Mouse (Mus musculus) MEL (cell line): ENCODE measurements around the gene Fcrla. TPM values are rescaled to one million over a fixed set of nuclear protein-coding genes. Genes with fewer than 3 reads are reported as not detected.

Experiments used
- DNase-seq: peaks from one replicate; pipeline ENCODE4 v3.0.0; 2011; ENCODE audit warnings: low read depth, low spot score
- H3K27ac ChIP-seq: 2 replicates; pipeline ENCODE4 v1.5.1; 2012; ENCODE audit warnings: low read depth, mild to moderate bottlenecking, control low read depth, low read length, moderate library complexity; ENCODE audit not compliant: control insufficient read depth
- H3K27me3 ChIP-seq, 2 experiments: fragments of 150-350 bp in 1 of 2; sonication (generic) in 1 of 2; 2 replicates each; pipeline ENCODE4 v1.6.1; 2012; ENCODE audit warnings: low read length in 2 of 2, mild to moderate bottlenecking in 2 of 2, improper control_type of control experiment in 1 of 2, moderate library complexity in 1 of 2; ENCODE audit not compliant: insufficient read depth in 2 of 2, control insufficient read depth in 1 of 2
- H3K36me3 ChIP-seq, 2 experiments: 2 replicates each; pipeline ENCODE4 v1.6.1; 2012 to 2014; ENCODE audit warnings: low read length in 2 of 2, improper control_type of control experiment in 1 of 2, inconsistent platforms in 1 of 2, mild to moderate bottlenecking in 1 of 2; ENCODE audit not compliant: insufficient read depth in 2 of 2, control insufficient read depth in 1 of 2
- H3K4me1 ChIP-seq, 2 experiments: fragments of 150-350 bp in 1 of 2; sonication (generic) in 1 of 2; 2 replicates each; pipeline ENCODE4 v1.6.1; 2012; ENCODE audit warnings: low read length in 2 of 2, improper control_type of control experiment in 1 of 2, mild to moderate bottlenecking in 1 of 2; ENCODE audit not compliant: insufficient read depth in 2 of 2, control insufficient read depth in 1 of 2
- H3K4me3 ChIP-seq, 2 experiments: fragments of 150-350 bp in 1 of 2; sonication (generic) in 1 of 2; 2 replicates each; pipeline ENCODE4 v1.5.1; 2012; ENCODE audit warnings: low read depth in 2 of 2, low read length in 2 of 2, mild to moderate bottlenecking in 2 of 2, moderate library complexity in 2 of 2, control low read depth in 1 of 2, improper control_type of control experiment in 1 of 2; ENCODE audit not compliant: control insufficient read depth in 1 of 2, insufficient read depth in 1 of 2
- H3K79me2 ChIP-seq: 2 replicates; pipeline ENCODE4 v1.6.1; 2012; ENCODE audit warnings: mild to moderate bottlenecking, low read length, moderate library complexity; ENCODE audit not compliant: control insufficient read depth, poor library complexity, insufficient read depth
- H3K9ac ChIP-seq: 2 replicates; pipeline ENCODE4 v1.6.1; 2012; ENCODE audit warnings: low read depth, mild to moderate bottlenecking, control low read depth, low read length, moderate library complexity; ENCODE audit not compliant: control insufficient read depth, poor library complexity, severe bottlenecking
- H3K9me3 ChIP-seq: fragments of 150-350 bp; sonication (generic); replicated peaks from 2 replicates; pipeline ENCODE4 v1.6.1; 2012; ENCODE audit warnings: mild to moderate bottlenecking, low read length, improper control_type of control experiment, moderate library complexity; ENCODE audit not compliant: insufficient read depth
- BHLHE40 ChIP-seq: IDR thresholded peaks from 2 replicates; pipeline ENCODE4 v1.6.1; 2012; ENCODE audit warnings: low read depth, mild to moderate bottlenecking, inconsistent platforms, low read length, improper control_type of control experiment, borderline replicate concordance
- CHD1 ChIP-seq: IDR thresholded peaks from 2 replicates; pipeline ENCODE4 v1.6.1; 2012; ENCODE audit warnings: low read depth, mild to moderate bottlenecking, inconsistent platforms, low read length, improper control_type of control experiment
- CHD2 ChIP-seq: IDR thresholded peaks from 2 replicates; pipeline ENCODE4 v1.6.1; 2011; ENCODE audit warnings: low read length, improper control_type of control experiment
- CTCF ChIP-seq, 3 experiments: IDR thresholded peaks in 2 of 3; conservative IDR thresholded peaks in 1 of 3; 2 replicates each; pipeline ENCODE4 v1.5.1; 2011 to 2012; ENCODE audit warnings: low read length in 3 of 3, low read depth in 2 of 3, mild to moderate bottlenecking in 2 of 3, improper control_type of control experiment in 1 of 3, inconsistent platforms in 1 of 3, mixed read lengths in 1 of 3, moderate library complexity in 1 of 3; ENCODE audit not compliant: control insufficient read depth in 1 of 3, insufficient read depth in 1 of 3, poor library complexity in 1 of 3, severe bottlenecking in 1 of 3
- E2F4 ChIP-seq: IDR thresholded peaks from 2 replicates; pipeline ENCODE4 v1.6.1; 2011; ENCODE audit warnings: low read depth, low read length, improper control_type of control experiment, borderline replicate concordance
- ELF1 ChIP-seq: IDR thresholded peaks from 2 replicates; pipeline ENCODE4 v1.6.1; 2014; ENCODE audit warnings: low read depth, mild to moderate bottlenecking, inconsistent platforms, low read length, improper control_type of control experiment, moderate library complexity
- EP300 ChIP-seq, 2 experiments: IDR thresholded peaks; 2 replicates each; pipeline ENCODE4 v1.6.1; 2011; ENCODE audit warnings: improper control_type of control experiment in 2 of 2, low read length in 2 of 2, low read depth in 1 of 2, mild to moderate bottlenecking in 1 of 2
- GABPA ChIP-seq: IDR thresholded peaks from 2 replicates; pipeline ENCODE4 v1.6.1; 2012; ENCODE audit warnings: low read depth, mild to moderate bottlenecking, inconsistent platforms, low read length, improper control_type of control experiment, moderate library complexity
- GATA1 ChIP-seq: IDR thresholded peaks from 2 replicates; pipeline ENCODE4 v1.6.1; 2011; ENCODE audit warnings: low read depth, low read length, improper control_type of control experiment
- HCFC1 ChIP-seq: IDR thresholded peaks from 2 replicates; pipeline ENCODE4 v1.6.1; 2012; ENCODE audit warnings: low read depth, mild to moderate bottlenecking, inconsistent platforms, low read length, improper control_type of control experiment, moderate library complexity
- JUND ChIP-seq: IDR thresholded peaks from 2 replicates; pipeline ENCODE4 v1.6.1; 2011; ENCODE audit warnings: low read depth, mild to moderate bottlenecking, improper control_type of control experiment, low read length
- KAT2A ChIP-seq: conservative IDR thresholded peaks from 2 replicates; pipeline ENCODE4 v1.6.1; 2012; ENCODE audit warnings: low read depth, low read length, improper control_type of control experiment, inconsistent platforms
- MAX ChIP-seq: IDR thresholded peaks from 2 replicates; pipeline ENCODE4 v1.6.1; 2011; ENCODE audit warnings: low read length, improper control_type of control experiment
- MXI1 ChIP-seq: IDR thresholded peaks from 2 replicates; pipeline ENCODE4 v1.6.1; 2011; ENCODE audit warnings: mild to moderate bottlenecking, low read depth, low read length, improper control_type of control experiment
- MYB ChIP-seq: IDR thresholded peaks from 2 replicates; pipeline ENCODE4 v1.6.1; 2011; ENCODE audit warnings: mild to moderate bottlenecking, low read depth, low read length, improper control_type of control experiment
- NELFE ChIP-seq: IDR thresholded peaks from 2 replicates; pipeline ENCODE4 v1.6.1; 2011; ENCODE audit warnings: low read depth, low read length, improper control_type of control experiment
- NRF1 ChIP-seq: IDR thresholded peaks from 2 replicates; pipeline ENCODE4 v1.6.1; 2014; ENCODE audit warnings: low read depth, mild to moderate bottlenecking, inconsistent platforms, low read length, improper control_type of control experiment, moderate library complexity; ENCODE audit not compliant: poor library complexity, insufficient read depth, severe bottlenecking
- RAD21 ChIP-seq: IDR thresholded peaks from 2 replicates; pipeline ENCODE4 v1.6.1; 2011; ENCODE audit warnings: mild to moderate bottlenecking, low read depth, low read length, improper control_type of control experiment
- RCOR1 ChIP-seq: IDR thresholded peaks from 2 replicates; pipeline ENCODE4 v1.6.1; 2012; ENCODE audit warnings: low read depth, mild to moderate bottlenecking, inconsistent platforms, low read length, improper control_type of control experiment
- TAL1 ChIP-seq: IDR thresholded peaks from 2 replicates; pipeline ENCODE4 v1.6.1; 2012; ENCODE audit warnings: mild to moderate bottlenecking, inconsistent platforms, low read length, moderate library complexity, mixed read lengths
- TBP ChIP-seq: IDR thresholded peaks from 2 replicates; pipeline ENCODE4 v1.8.0; 2011; ENCODE audit warnings: low read depth, low read length, improper control_type of control experiment
- UBTF ChIP-seq: IDR thresholded peaks from 2 replicates; pipeline ENCODE4 v1.6.1; 2012; ENCODE audit warnings: low read depth, mild to moderate bottlenecking, inconsistent platforms, low read length, improper control_type of control experiment, moderate library complexity, borderline replicate concordance; ENCODE audit not compliant: insufficient read depth
- USF1 ChIP-seq: IDR thresholded peaks from 2 replicates; pipeline ENCODE4 v1.6.1; 2014; ENCODE audit warnings: low read depth, mild to moderate bottlenecking, inconsistent platforms, low read length, improper control_type of control experiment, moderate library complexity
- USF2 ChIP-seq, 2 experiments: IDR thresholded peaks; 2 replicates each; pipeline ENCODE4 v1.6.1; 2011 to 2012; ENCODE audit warnings: improper control_type of control experiment in 2 of 2, low read length in 2 of 2, borderline replicate concordance in 1 of 2, inconsistent platforms in 1 of 2, low read depth in 1 of 2, mild to moderate bottlenecking in 1 of 2; ENCODE audit not compliant: insufficient read depth in 1 of 2
- ZC3H11A ChIP-seq: IDR thresholded peaks from 2 replicates; pipeline ENCODE4 v1.6.1; 2012; ENCODE audit warnings: low read depth, mild to moderate bottlenecking, inconsistent platforms, low read length, improper control_type of control experiment
- ZMIZ1 ChIP-seq: IDR thresholded peaks from 2 replicates; pipeline ENCODE4 v1.6.1; 2012; ENCODE audit warnings: low read depth, mild to moderate bottlenecking, inconsistent platforms, low read length, improper control_type of control experiment, moderate library complexity
- polyA plus RNA-seq, 2 experiments: library from polyadenylated mRNA; stranded (reverse) in 1 of 2; unstranded in 1 of 2; fragments of >175 nt in 1 of 2; fragments of >200 nt in 1 of 2; gene quantifications; 2 replicates each; pipeline versions ENCODE4 v1.2.1 to v1.2.4; 2012; ENCODE audit warnings: low replicate concordance in 2 of 2, low read depth in 1 of 2; ENCODE audit not compliant: insufficient read length in 2 of 2, insufficient read depth in 1 of 2, missing spikeins in 1 of 2
- total RNA-seq: library from RNA; depleted of rRNA; stranded (reverse); fragments of 300-350 nt; gene quantifications from 2 replicates; pipeline ENCODE4 v1.2.3, GENCODE M21; 2012

The Fcrla gene
- total and polyA plus RNA-seq, 3 experiments, result 0.12 to 0.18 TPM; not detected in 1

- Histone ChIP-seq H3K36me3 (peaks cover 0 to 14% of the 10 kb centered on the region in 2 experiments; a peak in 2 of 4 replicates), H3K27ac (no peak overlapping the region), H3K4me3 (no peak overlapping the region), H3K9ac (no peak overlapping the region), H3K79me2 (no peaks in the 10 kb centered on the region), H3K27me3 (no peaks in the 10 kb centered on the region), H3K4me1 (peaks cover 7 to 15% of the 10 kb centered on the region in 2 experiments), H3K9me3 (no peaks in the 10 kb centered on the region)
- no peak for TF ChIP-seq TBP
- no peak for TF ChIP-seq CHD2
- TF ChIP-seq TAL1, result no peak
- TF ChIP-seq CTCF (IDR thresholded peaks at IDR 0.05 in 2 of 3, conservative IDR thresholded peaks at IDR 0.05 in 1 of 3; ENCODE audit: control insufficient read depth in 1 of 3, insufficient read depth in 1 of 3, low read depth in 2 of 3, low read length in 3 of 3, poor library complexity in 1 of 3, severe bottlenecking in 1 of 3), result no peak
- TF ChIP-seq CHD1, result no peak
- TF ChIP-seq MAX, result no peak
- no peak for TF ChIP-seq USF1
- no peak for DNase-seq
Measured at GRCm38 (mm10) chr1:170967581-170967980, 40.2 kb upstream of the Fcrla start.

GRCm38 (mm10) chr1:170963087-170963486 is 35.7 kb upstream of the Fcrla start:
- peak; percentile 27 for DNase-seq
- Histone ChIP-seq H3K9me3 (no peaks in the 10 kb centered on the region), H3K9ac (no peak overlapping the region), H3K36me3 (peaks cover 0 to 37% of the 10 kb centered on the region in 2 experiments; a peak in 2 of 4 replicates), H3K4me3 (no peak overlapping the region), H3K27me3 (no peaks in the 10 kb centered on the region), H3K4me1 (peaks cover 24 to 35% of the 10 kb centered on the region in 2 experiments), H3K27ac (peak overlapping the region; percentile 82), H3K79me2 (no peaks in the 10 kb centered on the region)
- TF ChIP-seq BHLHE40 (no peak), CHD2 (no peak)

GRCm38 (mm10) chr1:170962301-170962700 is 34.9 kb upstream of the Fcrla start:
- peak overlapping the region; percentile 7; the same call in 1 of the 2 replicates for H3K9ac ChIP-seq
- H3K36me3 ChIP-seq, result peaks cover 0 to 44% of the 10 kb centered on the region in 2 experiments; a peak in 2 of 4 replicates
- H3K27ac ChIP-seq, result peak overlapping the region; percentile 82
- H3K79me2 ChIP-seq, result no peaks in the 10 kb centered on the region
- no peaks in the 10 kb centered on the region for H3K9me3 ChIP-seq
- H3K4me3 ChIP-seq, result no peak overlapping the region
- no peaks in the 10 kb centered on the region for H3K27me3 ChIP-seq
- DNase-seq, result peak; percentile 88
- peaks cover 28 to 35% of the 10 kb centered on the region in 2 experiments for H3K4me1 ChIP-seq
- TF ChIP-seq E2F4, result no peak
- TF ChIP-seq JUND, result peak; percentile 93
- TF ChIP-seq CHD2, result no peak
- TF ChIP-seq EP300 (IDR thresholded peaks at IDR 0.05; ENCODE audit: low read depth in 1 of 2, low read length in 2 of 2), result peak; percentile 68 to 91
- TF ChIP-seq ZMIZ1, result no peak
- no peak for TF ChIP-seq NELFE
- TF ChIP-seq MXI1, result peak; percentile 36; the same call in 1 of the 2 replicates
- TF ChIP-seq GATA1, result peak; percentile 92
- TF ChIP-seq ELF1, result no peak
- TF ChIP-seq HCFC1, result no peak
- TF ChIP-seq USF2 (IDR thresholded peaks at IDR 0.05; ENCODE audit: borderline replicate concordance in 1 of 2, insufficient read depth in 1 of 2, low read depth in 1 of 2, low read length in 2 of 2), result no peak
- no peak for TF ChIP-seq ZC3H11A
- TF ChIP-seq GABPA, result no peak
- no peak for TF ChIP-seq MAX
- no peak for TF ChIP-seq NRF1
- TF ChIP-seq MYB, result no peak
- no peak for TF ChIP-seq KAT2A
- TF ChIP-seq RAD21, result no peak
- TF ChIP-seq UBTF, result no peak
- TF ChIP-seq RCOR1, result no peak
